Mouse (Mus musculus) liver, embryonic 12.5 days (tissue): ENCODE results near the gene Pdcd1lg2. TPM values are rescaled to one million over a fixed set of nuclear protein-coding genes. Genes with fewer than 3 reads are reported as not detected.
"Not testable (repeated sequence)": the region's sequence is repeated elsewhere in the genome, so short reads cannot be mapped to it uniquely, and the experiment has no call there.

Source experiments
- ATAC-seq: fragments of 200-750 bp; cut with Nextera tagmentation; 2 replicates; pipeline ENCODE4 v1.8.0; 2017; ENCODE audit warnings: moderate number of reproducible peaks, mild to moderate bottlenecking, moderate library complexity
- H3K27ac ChIP-seq: fragments of 300-500 bp; sonication (generic); 2 replicates; pipeline ENCODE4 v1.5.1; 2016; ENCODE audit warnings: mild to moderate bottlenecking
- H3K27me3 ChIP-seq: fragments of 300-500 bp; sonication (generic); replicated peaks from 2 replicates; pipeline ENCODE4 v1.6.1; 2016; ENCODE audit warnings: mild to moderate bottlenecking, moderate library complexity
- H3K36me3 ChIP-seq: fragments of 300-500 bp; sonication (generic); 2 replicates; pipeline ENCODE4 v1.6.1; 2016; ENCODE audit warnings: mild to moderate bottlenecking, moderate library complexity
- H3K4me1 ChIP-seq: fragments of 300-500 bp; sonication (generic); 2 replicates; pipeline ENCODE4 v1.6.1; 2016
- H3K4me2 ChIP-seq: fragments of 300-500 bp; sonication (generic); 2 replicates; pipeline ENCODE4 v1.6.1; 2016; ENCODE audit warnings: mild to moderate bottlenecking, moderate library complexity
- H3K4me3 ChIP-seq: fragments of 300-500 bp; sonication (generic); 2 replicates; pipeline ENCODE4 v1.5.1; 2016; ENCODE audit warnings: mild to moderate bottlenecking, moderate library complexity
- H3K9ac ChIP-seq: fragments of 300-500 bp; sonication (generic); 2 replicates; pipeline ENCODE4 v1.6.1; 2016; ENCODE audit warnings: mild to moderate bottlenecking, moderate library complexity
- H3K9me3 ChIP-seq: fragments of 300-500 bp; sonication (generic); replicated peaks from 2 replicates; pipeline ENCODE4 v1.6.1; 2016; ENCODE audit warnings: mild to moderate bottlenecking, moderate library complexity
- WGBS: fragments of 180-500 bp; shearing (Covaris S2); methylation state at CpG from one replicate; pipeline ENCODE4 v1.1.7; 2016; ENCODE audit not compliant: insufficient replicate concordance; 5-methylcytosine and 5-hydroxymethylcytosine counted together
- polyA plus RNA-seq: library from polyadenylated mRNA; unstranded; fragments of >200 nt; fragmentation: Nextera tagmentation; extraction: Ambion mirVana; gene quantifications from 2 replicates; pipeline ENCODE4 v1.2.1, GENCODE M21; 2016

Gene Pdcd1lg2
- polyA plus RNA-seq, 1 experiment from 2014 or later, result 0.17 TPM

DNA sequence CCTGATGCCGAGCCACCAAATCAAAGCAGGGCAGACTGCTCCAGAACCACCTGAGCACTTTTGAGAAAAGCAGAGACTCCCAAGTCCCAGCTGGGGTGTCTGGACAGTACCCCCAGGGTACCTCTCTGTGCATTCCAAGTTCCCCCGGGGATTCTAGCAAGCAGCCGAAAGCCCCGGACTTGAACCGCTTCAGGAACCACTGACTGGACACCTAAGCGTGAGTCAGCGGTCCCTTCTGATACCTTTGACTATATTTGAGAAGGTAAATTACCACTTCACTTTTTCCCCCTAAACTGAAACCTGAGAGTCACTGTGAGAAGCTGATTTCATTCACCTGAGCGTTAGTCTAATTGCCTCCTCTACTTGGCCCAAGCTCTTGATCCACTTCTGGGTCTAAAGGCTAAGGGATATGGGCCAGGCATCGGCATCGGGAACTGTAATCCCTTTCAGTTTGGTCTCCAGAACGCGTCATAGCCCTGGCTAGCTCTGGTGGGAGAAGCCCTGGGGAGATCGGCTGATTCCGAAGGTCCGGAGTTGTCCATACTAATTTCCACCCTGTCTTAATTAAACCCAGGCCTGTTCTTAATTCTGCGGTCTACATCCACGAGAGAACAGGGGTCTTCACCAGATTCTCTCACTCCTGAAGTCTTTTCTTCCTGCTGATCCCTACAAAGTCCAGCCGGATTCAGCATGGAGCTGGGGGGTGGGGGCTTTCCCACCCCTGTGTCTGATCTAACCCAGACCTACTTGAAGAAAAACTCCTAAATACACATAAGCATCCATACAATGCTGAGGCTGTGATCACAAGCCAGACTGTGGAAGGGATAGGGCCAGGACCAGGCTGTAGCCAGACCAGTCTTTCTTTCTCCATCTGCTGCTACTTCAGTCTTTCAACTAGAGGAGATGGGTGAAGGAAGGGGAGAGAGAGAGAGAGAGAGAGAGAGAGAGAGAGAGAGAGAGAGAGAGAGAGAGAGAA, 4.4 kb upstream of the Pdcd1lg2 start:
- Histone ChIP-seq H3K4me1 (no peaks in the 10 kb centered on the region), H3K4me2 (no peak overlapping the region), H3K36me3 (no peaks in the 10 kb centered on the region), H3K9me3 (no peaks in the 10 kb centered on the region), H3K4me3 (no peak overlapping the region), H3K27ac (no peak overlapping the region), H3K27me3 (no peaks in the 10 kb centered on the region), H3K9ac (no peak overlapping the region)
- WGBS, result 82% methylated on average over 18 of the region's 18 CpGs
- ATAC-seq, result no peak

- Histone ChIP-seq H3K9ac (no peak overlapping the region), H3K27ac (no peak overlapping the region), H3K4me1 (peaks cover 7% of the 10 kb centered on the region), H3K27me3 (no peaks in the 10 kb centered on the region), H3K4me2 (no peak overlapping the region), H3K9me3 (no peaks in the 10 kb centered on the region), H3K36me3 (no peaks in the 10 kb centered on the region), H3K4me3 (no peak overlapping the region)
- 80% methylated on average over 6 of the region's 6 CpGs for WGBS
- no peak for ATAC-seq
These were observed 2.0 kb downstream of the Pdcd1lg2 start for GRCm38 (mm10) chr19:29412476-29413420.

GRCm38 (mm10) chr19:29414513-29414912, 3.8 kb downstream of the Pdcd1lg2 start:
- WGBS, result 69% methylated on average over 3 of the region's 3 CpGs
- H3K36me3 ChIP-seq, result no peaks in the 10 kb centered on the region
- H3K27ac ChIP-seq, result no peak overlapping the region
- H3K4me2 ChIP-seq, result no peak overlapping the region
- H3K9ac ChIP-seq, result no peak overlapping the region
- no peak for ATAC-seq
- peaks cover 24% of the 10 kb centered on the region for H3K4me1 ChIP-seq
- H3K27me3 ChIP-seq, result no peaks in the 10 kb centered on the region
- H3K4me3 ChIP-seq, result no peak overlapping the region
- no peaks in the 10 kb centered on the region for H3K9me3 ChIP-seq

GRCm38 (mm10) chr19:29414917-29415316, 4.2 kb downstream of the Pdcd1lg2 start:
- not testable (repeated sequence) for H3K27me3 ChIP-seq, H3K36me3 ChIP-seq, H3K9ac ChIP-seq, H3K9me3 ChIP-seq, ATAC-seq, H3K27ac ChIP-seq, H3K4me2 ChIP-seq, H3K4me3 ChIP-seq
- peaks cover 28% of the 10 kb centered on the region for H3K4me1 ChIP-seq

- H3K9ac ChIP-seq, result no peak overlapping the region
- H3K4me1 ChIP-seq, result peaks cover 36% of the 10 kb centered on the region
- WGBS, result 34% methylated on average over 3 of the region's 3 CpGs
- no peak overlapping the region for H3K27ac ChIP-seq
- no peaks in the 10 kb centered on the region for H3K27me3 ChIP-seq
- no peak for ATAC-seq
- H3K36me3 ChIP-seq, result no peaks in the 10 kb centered on the region
- no peaks in the 10 kb centered on the region for H3K9me3 ChIP-seq
- H3K4me3 ChIP-seq, result no peak overlapping the region
- no peak overlapping the region for H3K4me2 ChIP-seq
These were observed 5.7 kb downstream of the Pdcd1lg2 start for GRCm38 (mm10) chr19:29416393-29416902.

GRCm38 (mm10) chr19:29417188-29417587, 6.5 kb downstream of the Pdcd1lg2 start:
- 28% methylated on average over 2 of the region's 2 CpGs for WGBS
- Histone ChIP-seq H3K9me3 (no peaks in the 10 kb centered on the region), H3K27me3 (no peaks in the 10 kb centered on the region), H3K9ac (no peak overlapping the region), H3K4me2 (no peak overlapping the region), H3K4me1 (peaks cover 36% of the 10 kb centered on the region), H3K27ac (no peak overlapping the region), H3K36me3 (no peaks in the 10 kb centered on the region), H3K4me3 (no peak overlapping the region)
- ATAC-seq, result no peak

DNA sequence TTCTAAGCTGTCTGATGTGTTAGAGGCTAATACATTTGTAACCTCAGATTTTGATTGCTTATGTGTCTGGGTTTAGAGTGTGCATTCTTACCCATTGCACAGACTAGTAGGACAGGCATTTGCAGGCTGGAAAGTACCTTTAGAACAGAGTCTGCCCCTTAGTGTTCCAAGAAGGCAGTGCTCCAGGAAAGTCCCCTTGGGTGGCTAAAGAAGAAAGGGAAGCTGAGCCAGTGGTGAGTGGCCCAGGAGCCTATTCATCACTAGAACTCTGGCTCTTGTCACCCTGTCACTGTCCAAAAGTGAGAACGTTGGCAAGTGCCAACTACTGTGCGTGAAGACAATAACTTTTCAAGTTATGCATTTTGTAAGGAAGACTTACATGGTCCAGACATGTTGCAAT, 7.2 kb downstream of the Pdcd1lg2 start:
- 0 out of 2 replicates have a peak overlapping the region, but pooled peaks have one; percentile 37 for H3K27ac ChIP-seq
- peaks cover 36% of the 10 kb centered on the region for H3K4me1 ChIP-seq
- ATAC-seq, result no peak
- no peak overlapping the region for H3K4me3 ChIP-seq
- WGBS, result 19% methylated on average over 2 of the region's 2 CpGs
- H3K36me3 ChIP-seq, result no peaks in the 10 kb centered on the region
- no peak overlapping the region for H3K4me2 ChIP-seq
- no peaks in the 10 kb centered on the region for H3K27me3 ChIP-seq
- H3K9me3 ChIP-seq, result no peaks in the 10 kb centered on the region
- H3K9ac ChIP-seq, result no peak overlapping the region

DNA sequence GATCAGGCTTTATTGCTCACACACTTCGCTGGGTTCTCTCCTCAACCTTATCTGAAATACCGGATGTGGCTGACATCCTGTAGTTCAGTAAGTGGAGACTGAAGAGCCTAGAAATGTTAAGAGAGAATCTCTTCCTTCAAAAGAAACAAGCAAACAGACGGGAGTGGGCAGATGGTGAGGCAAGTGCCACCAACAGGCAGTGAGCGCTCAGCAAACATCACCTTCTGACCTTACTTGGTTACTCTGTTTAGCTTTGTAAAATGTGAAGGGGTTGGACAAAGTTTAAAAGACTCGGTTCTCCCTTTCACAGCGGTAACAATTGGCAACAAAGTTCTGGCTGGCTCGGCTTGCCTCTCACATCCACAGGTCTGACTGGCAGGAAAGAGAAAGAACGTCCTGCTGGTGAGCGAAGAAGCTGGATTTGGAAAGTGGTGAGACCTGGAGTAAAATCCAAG, 8.0 kb downstream of the Pdcd1lg2 start:
- Histone ChIP-seq H3K9me3 (no peaks in the 10 kb centered on the region), H3K27me3 (no peaks in the 10 kb centered on the region), H3K4me3 (no peak overlapping the region), H3K4me2 (peak overlapping the region; percentile 45), H3K27ac (peak overlapping the region; percentile 75), H3K9ac (no peak overlapping the region), H3K36me3 (no peaks in the 10 kb centered on the region), H3K4me1 (peaks cover 36% of the 10 kb centered on the region)
- ATAC-seq, result peak; percentile 44
- 3% methylated on average over 9 of the region's 9 CpGs for WGBS

DNA sequence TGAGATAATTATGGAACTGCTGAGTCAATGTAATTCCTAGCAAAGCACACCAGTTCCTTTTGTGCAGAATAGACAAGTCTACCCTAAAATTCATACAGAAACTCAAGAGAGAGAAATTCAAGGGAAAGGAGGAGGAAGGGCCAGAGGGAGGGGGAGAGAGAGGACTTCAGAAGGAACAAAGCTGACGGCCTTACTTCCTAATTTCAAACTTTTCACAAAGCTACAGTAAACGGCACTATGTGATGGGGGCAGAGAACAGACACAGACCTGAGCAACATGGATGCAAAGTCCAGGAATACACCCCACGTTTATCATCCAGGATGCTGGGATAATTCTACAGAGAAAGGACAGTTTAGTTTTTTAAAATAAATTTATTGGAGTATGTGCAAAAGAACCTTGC, 8.8 kb downstream of the Pdcd1lg2 start:
- 17% methylated on average over 3 of the region's 3 CpGs for WGBS
- no peak overlapping the region for H3K4me3 ChIP-seq
- no peak overlapping the region for H3K4me2 ChIP-seq
- H3K4me1 ChIP-seq, result peaks cover 36% of the 10 kb centered on the region
- ATAC-seq, result no peak
- H3K27me3 ChIP-seq, result no peaks in the 10 kb centered on the region
- H3K27ac ChIP-seq, result peak overlapping the region; percentile 75; the same call in 1 of the 2 replicates
- no peaks in the 10 kb centered on the region for H3K9me3 ChIP-seq
- H3K36me3 ChIP-seq, result no peaks in the 10 kb centered on the region
- no peak overlapping the region for H3K9ac ChIP-seq

GRCm38 (mm10) chr19:29419946-29420345, 9.2 kb downstream of the Pdcd1lg2 start:
- Histone ChIP-seq H3K36me3 (no peaks in the 10 kb centered on the region), H3K9ac (no peak overlapping the region), H3K27me3 (no peaks in the 10 kb centered on the region), H3K4me3 (no peak overlapping the region), H3K4me2 (no peak overlapping the region), H3K9me3 (no peaks in the 10 kb centered on the region), H3K27ac (no peak overlapping the region), H3K4me1 (peaks cover 36% of the 10 kb centered on the region)
- ATAC-seq, result no peak

- WGBS, result 76% methylated on average over 8 of the region's 8 CpGs
- no peaks in the 10 kb centered on the region for H3K27me3 ChIP-seq
- H3K4me2 ChIP-seq, result no peak overlapping the region
- no peaks in the 10 kb centered on the region for H3K36me3 ChIP-seq
- no peak overlapping the region for H3K4me3 ChIP-seq
- H3K27ac ChIP-seq, result no peak overlapping the region
- peaks cover 36% of the 10 kb centered on the region for H3K4me1 ChIP-seq
- H3K9ac ChIP-seq, result no peak overlapping the region
- H3K9me3 ChIP-seq, result no peaks in the 10 kb centered on the region
- no peak for ATAC-seq
These were observed 9.7 kb downstream of the Pdcd1lg2 start for GRCm38 (mm10) chr19:29420397-29420796.
